Mouse (Mus musculus) ES-Bruce4 (cell line): Measurements from ENCODE around the gene Panx3. TPM values are rescaled to one million over a fixed set of nuclear protein-coding genes. Genes with fewer than 3 reads are reported as not detected.

ENCODE experiments used
- H3K27ac ChIP-seq: 2 replicates; pipeline ENCODE4 v1.5.1; 2012; ENCODE audit warnings: low read length, inconsistent platforms; ENCODE audit not compliant: insufficient read depth
- H3K27me3 ChIP-seq: 2 replicates; pipeline ENCODE4 v1.6.1; 2012; ENCODE audit warnings: mild to moderate bottlenecking, low read length, inconsistent platforms; ENCODE audit not compliant: control insufficient read depth, poor library complexity, insufficient read depth, severe bottlenecking
- H3K36me3 ChIP-seq: 2 replicates; pipeline ENCODE4 v1.6.1; 2012; ENCODE audit warnings: inconsistent platforms, mild to moderate bottlenecking, low read length, moderate library complexity; ENCODE audit not compliant: control insufficient read depth, poor library complexity, insufficient read depth, severe bottlenecking
- H3K4me1 ChIP-seq: one replicate; pipeline ENCODE4 v1.8.1; 2011; ENCODE audit warnings: low read length; ENCODE audit not compliant: control insufficient read depth, insufficient read depth
- H3K4me3 ChIP-seq: 2 replicates; pipeline ENCODE4 v1.5.1; 2011; ENCODE audit warnings: low read depth, mild to moderate bottlenecking, low read length
- H3K9ac ChIP-seq: 2 replicates; pipeline ENCODE4 v1.6.1; 2012; ENCODE audit warnings: low read depth, mild to moderate bottlenecking, inconsistent platforms; ENCODE audit not compliant: poor library complexity, severe bottlenecking
- H3K9me3 ChIP-seq: replicated peaks from 2 replicates; pipeline ENCODE4 v1.6.1; 2012; ENCODE audit warnings: mild to moderate bottlenecking, low read length, inconsistent platforms; ENCODE audit not compliant: control insufficient read depth, poor library complexity, insufficient read depth, severe bottlenecking
- CTCF ChIP-seq: IDR thresholded peaks from one replicate; pipeline ENCODE4 v1.8.1; 2011; ENCODE audit warnings: low read depth, low read length
- EP300 ChIP-seq: IDR thresholded peaks from 2 replicates; pipeline ENCODE4 v1.6.1; 2011; ENCODE audit warnings: low read depth, low read length; ENCODE audit not compliant: insufficient read depth
- POLR2A ChIP-seq: IDR thresholded peaks from one replicate; pipeline ENCODE4 v1.8.1; 2011; ENCODE audit warnings: low read length; ENCODE audit not compliant: insufficient read depth
- polyA plus RNA-seq: library from polyadenylated mRNA; stranded (reverse); fragments of >200 nt; gene quantifications from 2 replicates; pipeline ENCODE4 v1.2.4, GENCODE M21; 2011; ENCODE audit warnings: low read depth; ENCODE audit not compliant: missing spikeins, insufficient read depth, insufficient read length

Gene Panx3
- polyA plus RNA-seq, 1 experiment: not detected

DNA sequence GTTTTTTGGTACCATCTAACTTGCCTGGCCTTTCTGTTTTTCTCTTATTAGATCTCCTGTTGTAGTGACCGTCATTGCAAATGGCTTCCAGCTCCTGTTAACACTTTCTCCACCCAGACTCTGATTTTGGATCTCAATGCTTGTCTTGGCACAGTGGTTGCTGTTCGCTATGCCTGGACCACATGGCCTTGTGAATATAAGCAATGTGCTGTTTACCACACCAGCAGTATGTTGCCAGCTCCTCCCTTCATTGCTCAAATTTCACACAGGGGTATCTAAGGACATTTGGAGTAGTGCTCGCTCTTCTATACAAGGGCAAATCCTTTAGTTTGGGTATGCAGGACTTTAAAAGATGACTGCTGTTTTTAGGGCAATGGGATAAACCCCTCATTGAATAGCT is 22.8 kb downstream of the Panx3 start:
- no peak overlapping the region for H3K4me3 ChIP-seq
- H3K4me1 ChIP-seq: no peaks in the 10 kb centered on the region
- H3K27me3 ChIP-seq: no peaks in the 10 kb centered on the region
- TF ChIP-seq POLR2A: no peak
- no peak for TF ChIP-seq EP300
- TF ChIP-seq CTCF: no peak
- no peak overlapping the region for H3K27ac ChIP-seq
- no peak overlapping the region for H3K9ac ChIP-seq
- H3K9me3 ChIP-seq: 0 out of 2 replicates have a peak, but pooled peaks cover 5% of the 10 kb centered on the region
- H3K36me3 ChIP-seq: peaks cover 34% of the 10 kb centered on the region

DNA sequence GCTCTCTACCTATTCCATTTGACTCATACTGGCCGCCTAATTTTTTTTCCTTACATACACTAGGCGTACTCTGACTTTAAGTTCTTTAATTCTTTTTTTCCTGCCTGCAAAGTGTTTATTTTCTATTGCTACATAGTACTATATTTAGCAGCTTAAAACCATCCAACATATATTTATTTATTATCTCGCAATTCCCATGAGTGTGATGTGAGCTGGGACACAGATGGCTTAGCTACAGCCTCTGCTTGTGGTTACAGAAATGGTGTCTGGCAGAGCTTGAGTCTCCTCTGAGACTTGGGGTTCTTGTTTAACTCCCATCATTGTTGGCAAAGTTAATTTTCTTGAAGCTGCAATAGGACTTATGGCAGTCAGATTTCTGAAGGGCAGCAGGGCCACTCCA is 30.3 kb downstream of the Panx3 start:
- Histone ChIP-seq H3K9ac (no peak overlapping the region), H3K36me3 (no peaks in the 10 kb centered on the region), H3K4me3 (no peak overlapping the region), H3K9me3 (0 out of 2 replicates have a peak, but pooled peaks cover 5% of the 10 kb centered on the region), H3K4me1 (no peaks in the 10 kb centered on the region), H3K27me3 (no peaks in the 10 kb centered on the region), H3K27ac (no peak overlapping the region)
- TF ChIP-seq POLR2A (no peak), CTCF (no peak), EP300 (no peak)

DNA sequence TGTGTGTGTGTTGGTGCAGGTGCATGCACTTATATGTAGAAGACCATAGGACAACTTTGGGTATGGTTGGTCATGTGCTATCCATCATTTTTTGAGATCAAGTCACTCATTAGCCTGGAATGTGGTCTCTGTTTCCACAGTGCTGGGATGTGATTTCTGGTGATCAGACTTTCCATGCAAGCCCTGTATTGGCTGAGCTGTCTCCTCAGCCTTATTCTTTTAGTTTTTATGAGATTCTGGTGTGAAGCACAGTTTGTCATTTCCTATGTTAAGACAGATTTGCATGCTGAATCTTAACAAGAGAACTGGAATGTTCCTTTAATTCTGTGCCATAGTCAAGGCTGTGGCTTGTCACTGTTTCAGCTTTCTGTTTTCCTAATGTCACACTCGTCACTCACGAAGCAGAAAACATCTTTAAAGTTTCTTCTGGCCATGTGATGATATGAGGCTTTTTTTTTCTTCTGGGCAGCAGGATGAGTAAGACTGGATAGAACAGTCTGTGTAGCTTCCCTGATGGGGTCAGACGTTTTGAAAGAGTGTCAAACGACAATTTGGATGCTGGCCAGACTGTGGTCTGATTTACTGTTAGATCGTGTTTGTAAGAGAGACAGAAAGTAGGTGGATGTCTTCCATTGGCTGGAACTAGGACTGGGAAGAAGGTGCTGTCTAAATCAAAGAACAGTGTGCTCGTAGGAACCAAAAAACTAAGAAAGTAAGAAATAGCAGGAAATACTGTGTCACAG is 32.1 kb downstream of the Panx3 start:
- Histone ChIP-seq H3K27me3 (no peaks in the 10 kb centered on the region), H3K4me3 (no peak overlapping the region), H3K27ac (no peak overlapping the region), H3K9ac (no peak overlapping the region), H3K9me3 (no peaks in the 10 kb centered on the region), H3K4me1 (no peaks in the 10 kb centered on the region), H3K36me3 (no peaks in the 10 kb centered on the region)
- TF ChIP-seq CTCF: no peak
- TF ChIP-seq POLR2A: no peak
- no peak for TF ChIP-seq EP300

DNA sequence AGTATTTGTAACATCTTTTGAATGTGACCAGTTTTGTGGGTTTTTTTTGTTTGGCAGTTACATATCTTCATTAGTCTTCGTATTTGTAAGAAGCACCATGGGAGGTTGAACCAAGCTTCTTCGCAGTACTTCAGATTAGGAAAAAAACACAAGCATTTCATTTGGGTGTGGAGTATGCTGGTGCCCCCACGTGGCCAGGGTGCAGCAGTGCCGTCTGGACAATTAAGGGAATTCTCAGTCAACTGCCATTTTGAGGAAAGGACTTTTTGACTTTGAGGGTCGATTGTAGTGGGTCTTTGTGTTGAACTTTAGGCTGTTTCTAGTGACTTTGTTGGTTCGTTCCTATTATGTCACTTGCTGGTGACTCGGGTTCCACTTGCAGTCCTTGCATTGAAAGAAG is 32.7 kb downstream of the Panx3 start:
- no peak overlapping the region for H3K4me3 ChIP-seq
- H3K27me3 ChIP-seq: no peaks in the 10 kb centered on the region
- no peak overlapping the region for H3K27ac ChIP-seq
- peak; percentile 85 for TF ChIP-seq CTCF
- TF ChIP-seq EP300: no peak
- no peaks in the 10 kb centered on the region for H3K4me1 ChIP-seq
- H3K9ac ChIP-seq: no peak overlapping the region
- no peaks in the 10 kb centered on the region for H3K36me3 ChIP-seq
- H3K9me3 ChIP-seq: no peaks in the 10 kb centered on the region

DNA sequence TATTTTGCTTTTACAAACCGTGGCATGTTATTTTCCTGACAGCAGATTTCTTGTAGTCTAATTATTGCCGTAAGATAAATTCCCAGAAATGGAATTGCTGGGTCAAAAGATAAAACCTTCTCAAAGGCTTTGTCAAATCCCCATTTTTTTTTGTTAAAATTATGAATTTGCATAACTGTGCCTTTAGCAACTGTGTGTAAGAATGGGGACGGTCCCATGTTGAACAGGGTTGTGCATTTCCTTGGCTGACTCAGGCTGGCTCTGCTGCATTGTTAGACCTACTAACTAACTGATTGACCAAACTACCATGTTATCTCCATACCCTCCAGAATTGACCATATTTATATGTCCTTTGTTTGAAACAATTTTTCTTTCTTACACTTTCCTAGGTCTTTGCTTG is 34.8 kb downstream of the Panx3 start:
- Histone ChIP-seq H3K9me3 (no peaks in the 10 kb centered on the region), H3K27me3 (no peaks in the 10 kb centered on the region), H3K36me3 (no peaks in the 10 kb centered on the region), H3K27ac (no peak overlapping the region), H3K4me1 (no peaks in the 10 kb centered on the region), H3K9ac (no peak overlapping the region), H3K4me3 (no peak overlapping the region)
- TF ChIP-seq POLR2A (no peak), CTCF (no peak), EP300 (no peak)

DNA sequence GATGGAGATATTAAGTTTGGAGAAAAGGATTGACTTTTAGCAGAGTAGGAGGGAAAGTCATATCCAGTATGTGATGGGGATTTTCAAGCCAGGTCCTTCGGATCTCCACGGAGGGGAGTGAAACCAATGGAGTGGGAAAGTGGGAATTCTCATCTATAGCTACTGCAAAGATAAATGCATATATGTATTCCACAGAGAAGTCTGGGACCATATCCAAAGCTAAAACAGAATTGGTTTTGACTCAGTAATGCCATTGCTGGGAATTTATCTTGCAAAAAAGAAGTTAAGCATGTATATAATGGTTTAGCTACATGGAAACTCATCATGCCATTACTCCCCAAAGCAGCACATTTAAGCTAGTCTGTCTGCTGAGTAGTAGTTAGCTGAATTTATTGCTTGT is 36.7 kb downstream of the Panx3 start:
- no peaks in the 10 kb centered on the region for H3K9me3 ChIP-seq

More for the DNA sequence above, 36.7 kb downstream of the Panx3 start:
- no peak for TF ChIP-seq POLR2A
- no peak for TF ChIP-seq EP300
- TF ChIP-seq CTCF: no peak
- Histone ChIP-seq H3K27ac (no peak overlapping the region), H3K4me3 (no peak overlapping the region), H3K9ac (no peak overlapping the region), H3K4me1 (no peaks in the 10 kb centered on the region), H3K27me3 (no peaks in the 10 kb centered on the region), H3K36me3 (no peaks in the 10 kb centered on the region)
